Mouse (Mus musculus) heart, postnatal 10 days (tissue): ENCODE results near the gene Cenps. TPM values are rescaled to one million over a fixed set of nuclear protein-coding genes. Genes with fewer than 3 reads are reported as not detected.
"Not testable (repeated sequence)": the region's sequence is repeated elsewhere in the genome, so short reads cannot be mapped to it uniquely, and the experiment has no call there.

ENCODE experiments used
- DNase-seq, 2 experiments: peaks; one replicate each; pipeline ENCODE4 v3.0.0; 2021
- intact Hi-C: fragments of 180-260 bp; cut with DNase I; formaldehyde crosslinking; loops from one replicate; pipeline ENCODE4 v1.15.1; 2025
- total RNA-seq, 2 experiments: library from RNA; stranded (reverse); gene quantifications; 2 replicates each; pipeline ENCODE4 v1.2.3; 2021

Cenps gene
- total RNA-seq, 2 experiments from 2014 or later = 9.7 to 12.2 TPM

DNA sequence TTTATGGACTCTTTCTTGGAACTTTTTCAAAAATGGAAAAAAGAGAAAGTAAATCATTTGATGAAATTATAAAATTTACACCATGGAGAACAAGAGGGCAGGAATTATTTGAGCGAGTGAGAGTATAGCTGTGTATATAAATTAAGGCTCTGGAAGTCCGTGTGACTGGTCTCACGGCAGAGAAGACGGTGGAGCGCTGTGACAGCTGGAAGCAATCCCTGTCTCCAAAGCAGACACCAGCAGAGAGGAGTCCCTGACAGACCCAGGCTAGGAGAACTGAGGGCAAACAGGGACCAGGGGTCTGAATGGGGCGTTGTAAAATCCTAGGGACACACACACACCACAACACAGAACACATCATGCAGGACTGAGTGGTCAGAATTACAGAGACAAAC is 11.3 kb downstream of the Cenps start:
- DNase-seq = no peak
- intact Hi-C loops = no loop called here

GRCm38 (mm10) chr4:149125341-149126114 is 11.9 kb downstream of the Cenps start:
- intact Hi-C loops = no loop called here
- DNase-seq = no peak

- no peak for DNase-seq
- intact Hi-C loops = no loop called here
Observed at GRCm38 (mm10) chr4:149123432-149123831, 14.0 kb downstream of the Cenps start.

DNA sequence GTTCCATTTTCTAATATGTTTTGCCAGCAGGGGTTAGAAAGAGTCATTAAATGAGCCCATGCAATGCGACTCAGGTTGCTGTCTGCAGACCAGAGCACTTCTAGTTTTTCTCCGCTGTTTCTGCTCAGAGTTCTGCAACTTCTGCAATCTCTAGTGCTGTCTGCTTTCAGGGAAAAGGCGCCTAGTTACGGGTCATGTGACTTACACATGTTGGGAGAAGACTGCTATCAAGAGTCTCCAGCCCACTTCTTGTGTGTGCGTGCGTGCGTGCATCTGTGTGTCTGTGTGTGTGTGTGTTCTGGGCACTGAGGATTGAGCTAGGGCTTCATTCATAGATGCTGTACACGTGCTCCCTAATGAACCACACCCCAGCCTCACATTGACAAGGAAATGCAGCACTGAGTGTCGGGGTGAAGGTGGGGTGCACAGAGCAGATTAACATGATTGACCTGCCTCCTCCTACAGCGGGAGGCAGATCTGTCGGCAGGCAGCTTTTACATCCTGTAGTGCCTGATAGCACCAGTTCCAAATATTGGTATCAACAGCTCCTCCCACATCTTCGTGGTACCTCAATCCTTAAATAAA is 17.4 kb downstream of the Cenps start:
- intact Hi-C loops = not testable (repeated sequence)

GRCm38 (mm10) chr4:149103875-149104561 is 33.4 kb downstream of the Cenps start, which contains the start of gene Dffa:
Gene Dffa, plus strand, starts transcription at chr4:149104146.
- peak; percentile 96 for DNase-seq
- intact Hi-C loops = loop anchor here (5.0 kb wide), 1 partner anchor 983 kb away; the partner anchor contains the start of gene Gpr157

More for the DNA sequence above, 17.4 kb downstream of the Cenps start:
- DNase-seq = not testable (repeated sequence)

- intact Hi-C loops = loop anchor here (5.0 kb wide), 1 partner anchor 986 kb away; the partner anchor contains the start of gene Gpr157
- no peak for DNase-seq
Observed at GRCm38 (mm10) chr4:149101456-149101855, 36.0 kb downstream of the Cenps start.

GRCm38 (mm10) chr4:149100449-149100848 is 37.0 kb downstream of the Cenps start:
- DNase-seq = not testable (repeated sequence)
- intact Hi-C loops = loop anchor here (5.0 kb wide), 1 partner anchor 987 kb away; the partner anchor contains the start of gene Gpr157

- peak; percentile 94 for DNase-seq
- intact Hi-C loops = loop anchor here (5.0 kb wide), 1 partner anchor 988 kb away; the partner anchor contains the start of gene Gpr157
Observed at GRCm38 (mm10) chr4:149099369-149100017, 37.9 kb downstream of the Cenps start, which contains the start of gene Pex14. Gene Pex14, minus strand, starts transcription at chr4:149099876.

DNA sequence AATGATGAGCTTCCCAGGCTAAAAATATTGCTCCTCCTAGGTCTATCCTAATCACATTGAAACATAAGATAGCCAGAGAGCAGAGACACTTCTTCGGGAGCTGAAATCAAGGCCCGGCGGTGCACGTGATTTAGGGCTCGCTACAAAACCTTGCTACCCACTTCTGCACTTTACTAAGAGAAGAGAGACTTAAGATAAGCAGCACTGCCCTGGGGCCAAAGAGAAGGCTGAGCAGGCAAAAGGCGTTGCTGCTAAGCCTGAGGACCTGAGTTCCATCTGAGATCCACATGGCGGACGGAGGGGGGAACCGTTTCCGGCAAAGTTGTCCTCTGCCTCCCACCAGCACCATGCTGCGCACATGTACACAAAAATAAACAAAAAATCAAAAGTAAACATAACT is 38.9 kb downstream of the Cenps start:
- no peak for DNase-seq
- intact Hi-C loops = no loop called here

DNA sequence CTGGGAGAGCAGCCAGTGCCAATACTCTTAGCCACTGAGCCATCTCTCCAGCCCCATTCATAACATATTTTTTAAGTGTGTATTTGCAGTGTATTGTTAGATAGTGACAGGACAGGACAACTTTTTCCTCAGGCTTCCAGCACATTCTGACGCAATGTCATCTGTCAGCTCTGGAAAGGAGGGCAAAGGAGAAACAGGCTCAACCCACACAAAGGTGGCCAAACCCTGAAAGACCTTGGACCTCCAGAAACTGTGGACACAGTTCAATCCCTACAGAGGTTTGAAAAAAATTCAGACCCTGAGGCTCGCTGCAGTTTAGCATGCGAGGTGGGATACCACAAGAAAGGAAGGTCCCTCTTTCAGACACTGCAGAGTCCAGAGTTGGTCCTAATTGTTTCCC is 39.5 kb downstream of the Cenps start:
- intact Hi-C loops = no loop called here
- no peak for DNase-seq

GRCm38 (mm10) chr4:149091364-149091763 is 46.1 kb downstream of the Cenps start:
- DNase-seq = no peak
- intact Hi-C loops = no loop called here

- intact Hi-C loops = no loop called here
Observed at GRCm38 (mm10) chr4:149085381-149085780, 52.0 kb downstream of the Cenps start.

DNA sequence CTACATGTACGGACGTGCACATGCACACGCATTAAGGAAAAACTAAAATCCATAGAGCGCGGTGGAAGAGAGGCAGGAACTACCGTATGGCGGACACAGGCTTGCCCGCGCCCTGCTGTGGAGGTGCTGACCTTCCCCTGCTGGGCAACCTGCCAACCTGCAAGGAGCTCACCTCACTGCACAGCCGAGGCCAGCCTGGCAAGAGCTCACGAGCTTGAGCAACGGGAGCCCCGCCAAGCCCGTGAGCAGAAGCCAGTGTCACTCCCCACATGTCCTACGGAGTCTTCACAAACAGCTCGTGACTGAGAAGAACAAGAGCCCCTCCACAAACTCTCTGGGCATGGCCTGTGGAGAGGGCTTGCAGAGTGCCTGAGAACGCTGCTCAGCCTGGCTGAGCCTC is 55.9 kb downstream of the Cenps start:
- peak; percentile 83 to 89 for DNase-seq
- intact Hi-C loops = no loop called here

More at GRCm38 (mm10) chr4:149085381-149085780, 52.0 kb downstream of the Cenps start:
- no peak for DNase-seq

- intact Hi-C loops = no loop called here
- no peak for DNase-seq
Observed at GRCm38 (mm10) chr4:149080111-149080510, 57.3 kb downstream of the Cenps start.

DNA sequence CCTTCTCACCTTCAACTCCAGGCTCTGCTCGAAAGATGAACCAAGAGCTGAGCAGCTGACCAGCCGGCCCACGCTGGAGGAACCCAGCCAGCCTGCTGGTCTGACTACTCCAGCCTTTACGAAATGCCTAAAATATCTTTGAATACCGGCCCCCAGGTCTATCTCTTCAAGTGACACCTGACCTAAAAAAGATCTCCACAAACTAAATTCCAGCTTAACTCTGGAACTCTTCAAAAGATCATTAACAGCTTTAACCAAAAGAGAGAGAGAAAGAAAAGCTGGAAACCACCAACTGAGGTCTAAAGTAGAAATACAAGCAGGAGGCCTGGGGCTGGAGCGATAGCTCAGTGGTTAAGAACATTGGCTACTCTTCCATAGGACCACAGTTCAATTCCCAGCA is 57.8 kb downstream of the Cenps start:
- no peak for DNase-seq
- intact Hi-C loops = loop anchor here (5.0 kb wide), 1 partner anchor 267 kb away; no protein-coding TSS in a partner anchor

GRCm38 (mm10) chr4:149078261-149078660 is 59.2 kb downstream of the Cenps start:
- DNase-seq = no peak
- intact Hi-C loops = loop anchor here (5.0 kb wide), 1 partner anchor 266 kb away; no protein-coding TSS in a partner anchor
